Mouse (Mus musculus): ENCODE data around the gene Zscan4-ps2. TPM values are rescaled to one million over a fixed set of nuclear protein-coding genes. Genes with fewer than 3 reads are reported as not detected.
"Not testable (repeated sequence)": the region's sequence is repeated elsewhere in the genome, so short reads cannot be mapped to it uniquely, and the experiment has no call there.

Zscan4-ps2 gene
- not detected in 2 replicates for polyA plus RNA-seq (2016; fragmentation: Nextera tagmentation; extraction: Ambion mirVana)

GRCm38 (mm10) chr7:11514010-11514409, at the start of gene Zscan4-ps2:
Zscan4-ps2 (plus strand) TSS chr7:11514310.
- H3K4me1 ChIP-seq; ATAC-seq; H3K4me2 ChIP-seq; H3K4me3 ChIP-seq; H3K36me3 ChIP-seq; H3K9me3 ChIP-seq (replicated peaks); H3K27me3 ChIP-seq (replicated peaks); H3K9ac ChIP-seq; H3K27ac ChIP-seq: not testable (repeated sequence)
- 77% methylated on average over 1 of the region's 1 CpGs for WGBS (ENCODE audit: insufficient replicate concordance)

Other genes with a start within 250 kb of the Zscan4-ps2 start
- gene Zscan4e, start 203.6 kb upstream of the Zscan4-ps2 start, polyA plus RNA-seq (2016; fragmentation: Nextera tagmentation; extraction: Ambion mirVana) = not detected in 2 replicates
- gene Zscan4f, start 116.4 kb upstream of the Zscan4-ps2 start, polyA plus RNA-seq (2016; fragmentation: Nextera tagmentation; extraction: Ambion mirVana) = not detected in 2 replicates
- gene Zscan4-ps3, start 95.0 kb downstream of the Zscan4-ps2 start, polyA plus RNA-seq (2016; fragmentation: Nextera tagmentation; extraction: Ambion mirVana) = not detected in 2 replicates
- not detected in 2 replicates for gene Vmn1r72, start 165.8 kb downstream of the Zscan4-ps2 start, polyA plus RNA-seq (2016; fragmentation: Nextera tagmentation; extraction: Ambion mirVana)
- not detected in 2 replicates for gene Vmn1r73, start 216.0 kb downstream of the Zscan4-ps2 start, polyA plus RNA-seq (2016; fragmentation: Nextera tagmentation; extraction: Ambion mirVana)

Data from liver, embryonic 12.5 days (tissue).